Mouse (Mus musculus) adrenal gland, postnatal 10 days (tissue): ENCODE data around the gene Palm2. TPM values are rescaled to one million over a fixed set of nuclear protein-coding genes. Genes with fewer than 3 reads are reported as not detected.

Experiments used
- DNase-seq: peaks from one replicate; pipeline ENCODE4 v3.0.0; 2021; ENCODE audit warnings: mixed read lengths
- total RNA-seq, 2 experiments: library from RNA; stranded (reverse); gene quantifications; 2 replicates each; pipeline ENCODE4 v1.2.3; 2021

Palm2 gene
- total RNA-seq, 2 experiments from 2014 or later, result 21.0 to 35.7 TPM

GRCm38 (mm10) chr4:57622816-57623215, 188.8 kb downstream of the Palm2 start:
- no peak for DNase-seq

GRCm38 (mm10) chr4:57624819-57625218, 190.8 kb downstream of the Palm2 start:
- no peak for DNase-seq

- no peak for DNase-seq
These were observed 191.3 kb downstream of the Palm2 start for GRCm38 (mm10) chr4:57625306-57625705.

GRCm38 (mm10) chr4:57625756-57626155, 191.7 kb downstream of the Palm2 start:
- no peak for DNase-seq

- no peak for DNase-seq
These were observed 192.9 kb downstream of the Palm2 start for GRCm38 (mm10) chr4:57626921-57627320.

- no peak for DNase-seq
These were observed 198.3 kb downstream of the Palm2 start for GRCm38 (mm10) chr4:57632386-57632785.

GRCm38 (mm10) chr4:57633052-57633451, 199.0 kb downstream of the Palm2 start:
- DNase-seq, result no peak

- DNase-seq, result no peak
These were observed 200.9 kb downstream of the Palm2 start for GRCm38 (mm10) chr4:57634956-57635355.

- peak; percentile 42 for DNase-seq
These were observed 202.9 kb downstream of the Palm2 start for GRCm38 (mm10) chr4:57636782-57637482.

- no peak for DNase-seq
These were observed 203.8 kb downstream of the Palm2 start for GRCm38 (mm10) chr4:57637636-57638386.

- DNase-seq, result no peak
These were observed 204.9 kb downstream of the Palm2 start for GRCm38 (mm10) chr4:57638941-57639340.

- no peak for DNase-seq
These were observed 206.2 kb downstream of the Palm2 start for GRCm38 (mm10) chr4:57640222-57640621.

GRCm38 (mm10) chr4:57640971-57641370, 206.9 kb downstream of the Palm2 start:
- no peak for DNase-seq

- DNase-seq, result no peak
These were observed 216.9 kb downstream of the Palm2 start for GRCm38 (mm10) chr4:57650994-57651393.

- no peak for DNase-seq
These were observed 217.5 kb downstream of the Palm2 start for GRCm38 (mm10) chr4:57651547-57651946.

- no peak for DNase-seq
These were observed 218.3 kb downstream of the Palm2 start for GRCm38 (mm10) chr4:57652185-57652904.

- DNase-seq, result no peak
These were observed 221.9 kb downstream of the Palm2 start for GRCm38 (mm10) chr4:57655966-57656365.

- no peak for DNase-seq
These were observed 222.3 kb downstream of the Palm2 start for GRCm38 (mm10) chr4:57656388-57656787.

GRCm38 (mm10) chr4:57656861-57657260, 222.8 kb downstream of the Palm2 start:
- no peak for DNase-seq

GRCm38 (mm10) chr4:57660470-57660869, 226.4 kb downstream of the Palm2 start:
- DNase-seq, result no peak

- DNase-seq, result no peak
These were observed 232.1 kb downstream of the Palm2 start for GRCm38 (mm10) chr4:57666101-57666500.

GRCm38 (mm10) chr4:57670813-57671469, 236.9 kb downstream of the Palm2 start:
- DNase-seq, result peak; percentile 39
